Mouse (Mus musculus) embryonic fibroblast, embryonic 13.5 days (primary cell): Measurements from ENCODE around the gene Glis1.

ENCODE experiments used
- CTCF ChIP-seq: IDR thresholded peaks from 2 replicates; pipeline ENCODE4 v1.5.1; 2011; ENCODE audit warnings: mild to moderate bottlenecking, control low read depth, low read length, moderate library complexity, borderline replicate concordance; ENCODE audit not compliant: insufficient read depth
- POLR2A ChIP-seq: IDR thresholded peaks from 2 replicates; pipeline ENCODE4 v1.6.1; 2011; ENCODE audit warnings: low read depth, mild to moderate bottlenecking, control low read depth, low read length, moderate library complexity

- TF ChIP-seq CTCF: no peak
- no peak for TF ChIP-seq POLR2A
These were observed 100.7 kb downstream of the Glis1 start for GRCm38 (mm10) chr4:107535126-107535525.
